Mouse (Mus musculus) cerebellum, adult 2 months (tissue): ENCODE data around the gene Tle3. TPM values are rescaled to one million over a fixed set of nuclear protein-coding genes. Genes with fewer than 3 reads are reported as not detected.
A peak's percentile ranks its signal among the peaks of the same experiment; 100 is the strongest.

Experiments used
- DNase-seq, 2 experiments: peaks; one replicate each; pipeline ENCODE4 v3.0.0; 2021
- H3K27ac ChIP-seq: fragments of 200-500 bp; 2 replicates; pipeline ENCODE4 v1.5.1; 2012; ENCODE audit warnings: low read length, control low read depth, inconsistent platforms; ENCODE audit not compliant: insufficient read depth
- H3K27me3 ChIP-seq: fragments of 200-500 bp; 2 replicates; pipeline ENCODE4 v1.6.1; 2012; ENCODE audit warnings: inconsistent platforms, mild to moderate bottlenecking, low read length, moderate library complexity; ENCODE audit not compliant: control insufficient read depth, insufficient read depth
- H3K4me1 ChIP-seq: fragments of 200-500 bp; 2 replicates; pipeline ENCODE4 v1.6.1; 2011; ENCODE audit warnings: low read length; ENCODE audit not compliant: control insufficient read depth, insufficient read depth
- H3K4me3 ChIP-seq: fragments of 200-500 bp; replicated peaks from 2 replicates; pipeline ENCODE3; 2011; ENCODE audit warnings: mild to moderate bottlenecking, low read depth, low read length, control low read depth; ENCODE audit not compliant: insufficient read depth
- CTCF ChIP-seq: fragments of 200-500 bp; IDR thresholded peaks from 2 replicates; pipeline ENCODE4 v1.5.1; 2011; ENCODE audit warnings: low read depth, mild to moderate bottlenecking, control low read depth, low read length, moderate library complexity, borderline replicate concordance; ENCODE audit not compliant: insufficient read depth
- POLR2A ChIP-seq: fragments of 200-500 bp; IDR thresholded peaks from 2 replicates; pipeline ENCODE4 v1.6.1; 2011; ENCODE audit warnings: low read length, control low read depth, borderline replicate concordance; ENCODE audit not compliant: insufficient read depth
- WGBS: fragments of 180-500 bp; shearing (Covaris S2); methylation state at CpG from one replicate; pipeline ENCODE4 v1.1.7; 2018; 5-methylcytosine and 5-hydroxymethylcytosine counted together
- polyA plus RNA-seq: library from polyadenylated mRNA; depleted of rRNA; stranded (reverse); fragments of >200 nt; gene quantifications from 2 replicates; pipeline ENCODE4 v1.2.3, GENCODE M21; 2012; rRNA removed

Tle3 gene
- 50.6 and 62.0 TPM in 2 replicates for polyA plus RNA-seq

- no peaks in the 10 kb centered on the region; the same call in 1 of the 2 replicates for H3K4me1 ChIP-seq
- under 1% methylated on average over 35 of the region's 35 CpGs for WGBS
Observed at GRCm38 (mm10) chr9:61371755-61372509, at the start of gene Tle3. Tle3 (plus strand) TSS chr9:61372366.

GRCm38 (mm10) chr9:61323221-61323620, 48.9 kb upstream of the Tle3 start:
- 96% methylated on average over 5 of the region's 5 CpGs for WGBS
- no peak for DNase-seq

More at GRCm38 (mm10) chr9:61371755-61372509, at the start of gene Tle3:
- DNase-seq, result peak; percentile 98 to 99
- Histone ChIP-seq H3K4me3 (peak within 1 kb of the TSS; percentile 96), H3K27ac (peak within 1 kb of the TSS; percentile 85), H3K27me3 (no peaks in the 10 kb centered on the region)
- TF ChIP-seq POLR2A (peak; percentile 90), CTCF (peak; percentile 61; the same call in 1 of the 2 replicates)

DNA sequence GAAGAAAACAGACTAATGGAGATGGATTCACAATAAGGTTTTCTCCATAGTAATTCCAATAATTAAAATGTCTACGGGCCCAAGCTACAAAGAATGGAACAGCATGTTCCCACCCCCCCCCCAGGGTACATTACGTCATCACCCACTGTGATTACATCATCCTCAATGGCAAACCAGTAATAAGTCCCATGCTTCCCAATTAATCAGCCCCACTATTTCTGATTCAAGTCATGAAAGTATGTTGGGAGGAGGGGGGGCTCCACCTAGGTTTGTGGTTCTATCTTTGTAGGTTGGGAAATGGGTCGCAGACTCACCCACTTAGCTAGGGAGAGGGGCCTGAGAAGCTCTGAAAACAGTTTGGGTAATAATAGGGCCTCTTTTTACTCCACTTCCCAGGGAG, 48.3 kb upstream of the Tle3 start:
- Histone ChIP-seq H3K27me3 (no peaks in the 10 kb centered on the region), H3K4me1 (peaks cover 35% of the 10 kb centered on the region), H3K4me3 (no peak overlapping the region), H3K27ac (no peak overlapping the region)
- TF ChIP-seq CTCF, result no peak
- TF ChIP-seq POLR2A, result no peak
- WGBS, result 87% methylated on average over 3 of the region's 3 CpGs
- no peak for DNase-seq

More at GRCm38 (mm10) chr9:61323221-61323620, 48.9 kb upstream of the Tle3 start:
- Histone ChIP-seq H3K4me3 (no peak overlapping the region), H3K4me1 (peaks cover 35% of the 10 kb centered on the region), H3K27me3 (no peaks in the 10 kb centered on the region), H3K27ac (no peak overlapping the region)
- TF ChIP-seq POLR2A, result no peak
- TF ChIP-seq CTCF, result no peak

- H3K27me3 ChIP-seq, result no peaks in the 10 kb centered on the region
- H3K27ac ChIP-seq, result no peak overlapping the region
- H3K4me1 ChIP-seq, result peaks cover 35% of the 10 kb centered on the region
- no peak for TF ChIP-seq CTCF
- no peak for TF ChIP-seq POLR2A
- 79% methylated on average over 12 of the region's 12 CpGs for whole genome bisulfite sequencing
- no peak for DNase-seq
- H3K4me3 ChIP-seq, result no peak overlapping the region
Observed at GRCm38 (mm10) chr9:61324354-61324753, 47.8 kb upstream of the Tle3 start.

GRCm38 (mm10) chr9:61325012-61325411, 47.2 kb upstream of the Tle3 start:
- TF ChIP-seq POLR2A (no peak), CTCF (no peak)
- Histone ChIP-seq H3K4me1 (peaks cover 31% of the 10 kb centered on the region), H3K4me3 (no peak overlapping the region), H3K27me3 (no peaks in the 10 kb centered on the region), H3K27ac (no peak overlapping the region)
- WGBS, result 63% methylated on average over 2 of the region's 2 CpGs
- no peak for DNase-seq

DNA sequence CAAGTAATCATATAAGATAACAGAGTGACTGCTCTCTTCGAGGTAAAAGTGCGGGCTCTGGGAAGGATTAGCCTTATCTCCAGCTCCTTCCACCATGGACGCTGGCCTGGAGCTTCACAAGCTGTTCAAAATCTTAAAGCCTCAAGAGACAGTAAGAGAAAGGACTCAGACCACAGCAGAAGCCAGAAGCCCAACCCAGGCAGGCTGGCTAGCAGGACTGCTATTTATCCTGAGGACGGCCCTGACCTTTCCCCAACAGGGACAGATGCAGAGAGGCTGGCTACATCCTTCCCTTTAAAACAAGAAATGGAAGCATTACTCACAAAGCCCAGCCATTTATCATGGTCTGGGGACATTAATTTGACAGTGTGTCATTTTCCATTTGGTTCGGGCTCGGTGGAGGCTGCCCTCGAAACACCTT, 46.2 kb upstream of the Tle3 start:
- peaks cover 25% of the 10 kb centered on the region; the same call in 1 of the 2 replicates for H3K4me1 ChIP-seq
- H3K4me3 ChIP-seq, result no peak overlapping the region
- no peak overlapping the region for H3K27ac ChIP-seq
- TF ChIP-seq CTCF, result no peak
- TF ChIP-seq POLR2A, result no peak
- 80% methylated on average over 7 of the region's 7 CpGs for WGBS
- H3K27me3 ChIP-seq, result no peaks in the 10 kb centered on the region
- no peak for DNase-seq

DNA sequence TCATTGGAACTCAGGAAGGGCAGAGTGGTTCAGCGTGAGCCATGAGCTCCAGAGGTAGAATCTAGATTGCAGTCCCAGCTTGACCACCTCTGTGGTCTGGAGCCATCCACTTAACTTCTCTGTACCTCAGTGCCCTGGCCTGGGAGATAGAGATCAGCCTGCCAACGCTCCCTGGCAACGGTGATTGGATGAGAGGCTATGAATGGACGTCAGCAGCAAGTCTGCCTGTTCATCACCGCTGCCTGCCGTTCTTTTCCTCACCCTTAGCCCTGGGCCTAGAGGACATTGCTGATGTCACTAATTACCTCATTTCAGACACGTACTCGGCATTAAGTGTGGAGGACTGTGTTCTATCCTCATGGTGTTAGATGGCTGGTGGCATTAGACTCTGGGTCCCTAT, 45.2 kb upstream of the Tle3 start:
- H3K4me3 ChIP-seq, result no peak overlapping the region
- H3K27me3 ChIP-seq, result no peaks in the 10 kb centered on the region
- WGBS, result 83% methylated on average over 8 of the region's 8 CpGs
- H3K27ac ChIP-seq, result no peak overlapping the region
- no peak for TF ChIP-seq POLR2A
- no peak for TF ChIP-seq CTCF
- no peak for DNase-seq
- peaks cover 18% of the 10 kb centered on the region; the same call in 1 of the 2 replicates for H3K4me1 ChIP-seq

DNA sequence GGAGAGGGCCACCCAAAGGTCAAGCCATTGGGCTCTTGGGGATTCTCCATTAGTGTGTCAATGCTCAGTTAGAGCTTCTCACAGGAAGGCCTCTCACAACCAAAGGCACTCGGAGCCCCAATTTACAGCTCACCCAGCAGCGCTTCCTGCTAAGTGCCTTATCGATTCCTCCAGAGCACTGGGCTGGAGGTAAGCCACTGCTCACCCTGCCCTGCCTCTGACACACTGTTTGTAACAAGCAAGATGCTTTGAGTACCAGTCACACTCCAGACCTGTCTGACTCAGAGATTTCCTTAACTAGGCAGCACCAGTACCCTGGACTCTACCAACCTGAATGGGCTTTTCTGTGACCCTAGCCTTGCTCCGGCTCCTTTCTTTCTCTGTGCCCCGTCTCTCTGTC, 44.0 kb upstream of the Tle3 start:
- TF ChIP-seq POLR2A, result no peak
- TF ChIP-seq CTCF, result no peak
- Histone ChIP-seq H3K27ac (no peak overlapping the region), H3K27me3 (no peaks in the 10 kb centered on the region), H3K4me1 (peaks cover 6% of the 10 kb centered on the region; the same call in 1 of the 2 replicates), H3K4me3 (no peak overlapping the region)
- WGBS, result 95% methylated on average over 5 of the region's 5 CpGs
- DNase-seq, result no peak
